8 mouse cellular contexts compared by ENCODE assay signal in genomic region chr2:60810617-60811016, GRCm38 (mm10).
DNase-seq lines count a peak whose midpoint lies in the region; ATAC-seq and TF ChIP-seq lines count a peak whose summit lies in the region.

No protein-coding gene starts in this region.

- DNase-seq in layer of hippocampus, adult 2 months (ENCODE audit: low spot score in 2 of 2), result no peak
- no peak for DNase-seq in layer of hippocampus, adult 8-10 months (ENCODE audit: low spot score in 2 of 2)
- peak; percentile 72 to 83 for DNase-seq in heart, postnatal 10 days
- DNase-seq in limb, embryonic 14.5 days (ENCODE audit: low spot score), result no peak
- peak; percentile 32 to 40 for DNase-seq in natural killer cell, adult 2 months (ENCODE audit: low spot score in 2 of 2)
- DNase-seq in cerebellum, adult 9-10 months, result no peak

- TF ChIP-seq POLR2A in bone marrow, adult 2 months (IDR thresholded peaks at IDR 0.05; ENCODE audit: borderline replicate concordance, control insufficient read depth, low read depth, low read length), result no peak
- no peak for TF ChIP-seq POLR2A in limb, embryonic 14.5 days (IDR thresholded peaks at IDR 0.05; ENCODE audit: borderline replicate concordance, extremely low read depth, insufficient read depth, insufficient read length)

- intact Hi-C loops in heart, postnatal 10 days (cut with DNase I), result loop anchor here (5.0 kb wide), 1 partner anchor 72 kb away; no protein-coding TSS in a partner anchor

- peaks cover 10% of the 10 kb centered on the region for H3K4me1 ChIP-seq in bone marrow, adult 2 months (ENCODE audit: control insufficient read depth, insufficient read depth, low read length)
- H3K4me1 ChIP-seq in limb, embryonic 14.5 days (ENCODE audit: control insufficient read depth, insufficient read depth, low read length), result peaks cover 29% of the 10 kb centered on the region

- H3K27ac ChIP-seq in layer of hippocampus, adult 2 months, result peak overlapping the region; percentile 49; the same call in 1 of the 2 replicates
- peak overlapping the region; percentile 69 for H3K27ac ChIP-seq in bone marrow, adult 2 months (ENCODE audit: control insufficient read depth, insufficient read depth, low read depth, low read length, poor library complexity)
- H3K27ac ChIP-seq in limb, embryonic 14.5 days (replicated peaks; ENCODE audit: low read depth, low read length), result peak overlapping the region; percentile 50

- H3K27me3 ChIP-seq in limb, embryonic 14.5 days (ENCODE audit: control insufficient read depth, insufficient read depth, low read length), result no peaks in the 10 kb centered on the region

- no peak overlapping the region for H3K4me2 ChIP-seq in limb, embryonic 14.5 days (replicated peaks; ENCODE audit: low read depth, low read length, severe bottlenecking)

- peak; percentile 55 for TF ChIP-seq CTCF in layer of hippocampus, adult 2 months (conservative IDR thresholded peaks at IDR 0.05)
- TF ChIP-seq CTCF in bone marrow, adult 2 months (IDR thresholded peaks at IDR 0.05; ENCODE audit: control insufficient read depth, insufficient read depth, low read length), result peak; percentile 38; the same call in 1 of the 2 replicates

- no peak overlapping the region for H3K4me3 ChIP-seq in layer of hippocampus, adult 2 months
- H3K4me3 ChIP-seq in bone marrow, adult 2 months (replicated peaks; ENCODE audit: control insufficient read depth, low read depth, low read length), result no peak overlapping the region
- H3K4me3 ChIP-seq in limb, embryonic 14.5 days (replicated peaks; ENCODE audit: low read length), result no peak overlapping the region

- no peaks in the 10 kb centered on the region for H3K9me3 ChIP-seq in limb, embryonic 14.5 days (ENCODE audit: control insufficient read depth, low read length)

- no peak for ATAC-seq in limb, embryonic 14.5 days (ENCODE audit: low FRiP score, low read depth)
- ATAC-seq in cerebellum, adult (ENCODE audit: insufficient number of reproducible peaks, low FRiP score, low TSS enrichment), result no peak

- H3K9ac ChIP-seq in limb, embryonic 14.5 days (ENCODE audit: low read depth, low read length, severe bottlenecking), result no peak overlapping the region

- no peaks in the 10 kb centered on the region for H3K36me3 ChIP-seq in limb, embryonic 14.5 days (ENCODE audit: control insufficient read depth, insufficient read depth, low read length)

Comparison
In these comparisons a context has a peak if more than half of its experiments do, and no peak if none do; other contexts are left out.
1. DNase-seq: peak in heart, postnatal 10 days (2 of 2) and natural killer cell, adult 2 months (2 of 2); none in layer of hippocampus, adult 2 months (0 of 2), layer of hippocampus, adult 8-10 months (0 of 2), limb, embryonic 14.5 days (single experiment) and cerebellum, adult 9-10 months (single experiment).
2. Peak in every context shown above with its lines, with median percentiles within 50 percentile points of each other: H3K27ac ChIP-seq.